Mouse (Mus musculus): ENCODE measurements around the gene Mark4. TPM values are rescaled to one million over a fixed set of nuclear protein-coding genes. Genes with fewer than 3 reads are reported as not detected.
A peak's percentile ranks its signal among the peaks of the same experiment; 100 is the strongest.

Mark4 gene
- polyA plus RNA-seq, 1 experiment from 2014 or later = 16.3 TPM

DNA sequence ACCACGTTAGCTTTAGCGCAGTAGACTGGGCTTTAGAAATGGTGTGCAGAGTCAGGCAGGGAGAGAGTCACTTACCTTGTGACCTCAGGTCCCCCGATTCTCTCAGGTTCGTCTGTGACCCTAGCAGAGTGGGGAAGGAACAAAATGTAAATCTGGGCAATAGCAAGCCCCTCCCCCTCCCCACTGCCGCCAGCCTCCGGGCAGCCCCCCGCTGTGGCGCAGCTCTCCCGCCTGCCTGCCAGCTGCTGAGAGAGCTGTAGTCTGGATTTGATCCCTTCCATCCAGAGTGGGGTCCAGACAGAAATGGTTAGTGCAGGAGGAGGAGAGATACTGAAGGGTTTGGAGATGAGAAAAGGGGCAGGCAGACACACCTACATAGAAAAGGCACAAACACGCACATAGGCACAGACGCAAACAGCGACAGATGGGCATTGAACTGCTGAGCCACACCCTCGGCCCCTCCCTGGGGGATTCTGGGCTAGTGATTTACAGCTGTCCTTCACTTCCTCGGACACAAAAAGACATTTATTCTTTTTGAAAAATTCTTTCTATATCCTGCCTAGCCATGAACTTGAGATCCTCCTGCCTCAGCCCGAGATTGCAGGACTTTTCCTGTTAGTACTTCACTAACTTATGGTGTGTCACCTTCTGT lies 30.5 kb downstream of the Mark4 start:
- Histone ChIP-seq H3K27me3 (no peaks in the 10 kb centered on the region), H3K9ac (replicated peaks) (no peak overlapping the region), H3K4me1 (replicated peaks) (no peaks in the 10 kb centered on the region), H3K9me3 (no peaks in the 10 kb centered on the region), H3K27ac (no peak overlapping the region), H3K4me2 (replicated peaks) (no peak overlapping the region), H3K4me3 (replicated peaks) (no peak overlapping the region), H3K36me3 (peaks cover 86% of the 10 kb centered on the region)
- ATAC-seq = no peak
- 65% methylated on average over 15 of the region's 15 CpGs for WGBS

DNA sequence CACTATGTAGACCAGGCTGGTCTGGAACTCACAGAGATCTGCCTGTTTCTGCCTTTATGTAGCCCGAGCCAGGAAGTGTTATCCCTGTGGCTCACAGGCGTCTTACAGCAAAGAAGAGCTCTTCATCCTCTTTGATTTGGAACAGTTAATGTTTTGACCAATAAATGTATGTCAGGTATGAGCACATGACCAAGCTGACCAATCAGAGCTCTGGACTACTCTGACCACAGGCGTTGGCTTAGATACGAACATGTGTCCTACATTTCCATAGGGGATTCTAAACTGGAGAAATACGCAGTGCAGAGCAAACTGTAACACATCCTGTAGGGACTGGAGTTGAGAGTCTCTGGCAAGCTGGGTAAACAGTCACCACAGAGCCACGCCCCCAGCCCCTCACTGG lies 31.7 kb downstream of the Mark4 start:
- no peaks in the 10 kb centered on the region for H3K4me1 ChIP-seq (replicated peaks)
- peaks cover 6% of the 10 kb centered on the region for H3K27me3 ChIP-seq
- no peak overlapping the region for H3K4me3 ChIP-seq (replicated peaks)
- ATAC-seq = no peak
- no peak overlapping the region for H3K9ac ChIP-seq (replicated peaks)
- H3K4me2 ChIP-seq (replicated peaks) = no peak overlapping the region
- peaks cover 73% of the 10 kb centered on the region for H3K36me3 ChIP-seq
- no peak overlapping the region for H3K27ac ChIP-seq
- 90% methylated on average over 6 of the region's 6 CpGs for WGBS
- H3K9me3 ChIP-seq = no peaks in the 10 kb centered on the region

GRCm38 (mm10) chr7:19426349-19426748 lies 32.3 kb downstream of the Mark4 start:
- H3K36me3 ChIP-seq = peaks cover 68% of the 10 kb centered on the region
- no peak overlapping the region for H3K9ac ChIP-seq (replicated peaks)
- H3K27me3 ChIP-seq = peaks cover 10% of the 10 kb centered on the region
- H3K9me3 ChIP-seq = no peaks in the 10 kb centered on the region
- H3K4me1 ChIP-seq (replicated peaks) = no peaks in the 10 kb centered on the region
- 76% methylated on average over 6 of the region's 6 CpGs for WGBS
- ATAC-seq = no peak
- no peak overlapping the region for H3K27ac ChIP-seq
- H3K4me2 ChIP-seq (replicated peaks) = no peak overlapping the region
- no peak overlapping the region for H3K4me3 ChIP-seq (replicated peaks)

DNA sequence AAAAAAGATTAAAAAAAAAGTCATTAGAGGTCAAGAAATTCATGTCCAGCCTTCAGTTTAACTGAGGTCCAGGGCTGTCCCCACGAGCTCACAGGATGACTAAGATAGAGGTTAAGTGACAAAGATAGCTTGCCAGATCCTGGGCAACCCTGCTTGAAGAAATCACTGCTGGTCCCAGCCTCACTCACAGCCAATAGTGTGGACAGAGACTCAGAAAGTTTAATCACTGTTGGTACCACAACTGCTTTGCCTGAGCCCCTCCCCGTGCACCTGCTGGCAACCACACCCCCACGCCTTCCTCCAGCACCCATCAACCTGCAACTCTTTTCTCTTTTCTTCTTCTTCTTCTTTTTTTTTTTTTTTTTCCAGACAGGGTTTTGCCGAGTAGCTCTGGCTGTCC lies 34.6 kb downstream of the Mark4 start:
- ATAC-seq = no peak
- Histone ChIP-seq H3K4me2 (replicated peaks) (no peak overlapping the region), H3K4me3 (replicated peaks) (no peak overlapping the region), H3K27me3 (peaks cover 33% of the 10 kb centered on the region), H3K9ac (replicated peaks) (no peak overlapping the region), H3K27ac (no peak overlapping the region), H3K36me3 (peaks cover 45% of the 10 kb centered on the region), H3K9me3 (no peaks in the 10 kb centered on the region), H3K4me1 (replicated peaks) (0 out of 2 replicates have a peak, but pooled peaks cover 5% of the 10 kb centered on the region)
- 81% methylated on average over 4 of the region's 4 CpGs for WGBS

DNA sequence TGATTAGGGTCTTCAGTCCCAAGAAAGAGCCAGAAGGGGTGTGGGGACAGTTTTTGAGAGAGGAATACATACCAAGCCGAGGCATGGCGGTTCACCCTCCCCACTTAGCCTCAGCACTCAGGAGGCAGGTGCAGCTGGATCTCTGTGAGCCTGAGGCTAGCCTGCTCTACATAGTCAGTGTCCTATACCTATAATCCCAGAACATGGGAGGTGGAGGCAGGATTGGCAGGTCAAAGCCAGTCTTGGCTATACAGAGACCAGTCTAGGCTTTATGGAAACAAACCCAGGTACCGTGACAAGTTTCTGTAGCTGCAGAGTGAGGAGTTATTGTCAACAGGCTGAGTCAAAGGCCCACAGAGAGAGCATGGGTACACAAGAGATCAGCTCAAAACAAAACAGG lies 35.5 kb downstream of the Mark4 start:
- H3K4me2 ChIP-seq (replicated peaks) = no peak overlapping the region
- H3K4me1 ChIP-seq (replicated peaks) = 0 out of 2 replicates have a peak, but pooled peaks cover 5% of the 10 kb centered on the region
- no peak overlapping the region for H3K9ac ChIP-seq (replicated peaks)
- ATAC-seq = no peak
- H3K27ac ChIP-seq = no peak overlapping the region
- 84% methylated on average over 3 of the region's 3 CpGs for WGBS
- no peaks in the 10 kb centered on the region for H3K9me3 ChIP-seq
- H3K36me3 ChIP-seq = peaks cover 35% of the 10 kb centered on the region
- no peak overlapping the region for H3K4me3 ChIP-seq (replicated peaks)
- peaks cover 42% of the 10 kb centered on the region for H3K27me3 ChIP-seq

DNA sequence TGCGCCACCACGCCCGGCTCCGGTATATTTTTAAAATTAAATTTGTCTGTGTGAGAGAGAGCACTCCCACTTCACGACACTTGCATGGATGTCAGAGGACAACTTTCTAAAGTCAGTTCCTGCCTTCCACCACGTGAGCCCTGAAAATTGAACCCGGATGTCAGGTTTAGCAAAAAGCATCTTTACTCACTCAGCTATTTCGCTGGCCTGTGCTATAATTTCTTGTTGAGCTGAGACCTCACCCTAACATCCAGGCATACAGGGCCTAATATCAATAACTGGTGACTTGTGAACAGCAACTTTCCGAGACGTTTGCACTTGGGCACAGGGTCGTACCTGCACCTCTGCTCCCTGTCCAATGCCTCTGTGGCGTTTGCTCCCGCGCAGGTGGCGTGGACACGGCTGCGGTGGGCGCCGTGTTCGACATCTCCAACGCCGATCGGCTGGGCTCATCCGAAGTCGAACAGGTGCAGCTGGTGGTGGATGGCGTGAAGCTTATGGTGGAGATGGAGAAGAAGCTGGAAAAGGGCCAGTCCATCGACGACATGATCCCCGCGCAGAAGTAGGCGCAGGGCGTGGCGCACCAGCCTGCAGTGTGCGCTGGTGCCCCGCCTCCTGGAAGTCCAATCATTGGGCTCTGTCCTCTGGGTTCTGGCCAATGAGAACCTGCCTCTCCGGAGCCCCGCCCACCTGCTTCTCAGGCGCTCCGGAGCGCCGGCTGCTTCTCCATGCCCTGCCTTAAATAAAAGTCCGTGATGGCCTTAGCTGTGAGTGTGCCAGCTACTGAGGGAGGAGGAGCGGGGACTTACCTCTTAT lies 37.6 kb downstream of the Mark4 start:
- peak overlapping the region; percentile 46 for H3K4me3 ChIP-seq (replicated peaks)
- H3K9me3 ChIP-seq = no peaks in the 10 kb centered on the region
- peak; percentile 97 for ATAC-seq
- peak overlapping the region; percentile 69 for H3K4me2 ChIP-seq (replicated peaks)
- H3K9ac ChIP-seq (replicated peaks) = peak overlapping the region; percentile 46; the same call in 1 of the 2 replicates
- 0 out of 2 replicates have a peak, but pooled peaks cover 5% of the 10 kb centered on the region for H3K4me1 ChIP-seq (replicated peaks)
- 12% methylated on average over 43 of the region's 43 CpGs for WGBS
- peaks cover 15% of the 10 kb centered on the region for H3K36me3 ChIP-seq
- no peak overlapping the region for H3K27ac ChIP-seq
- H3K27me3 ChIP-seq = peaks cover 59% of the 10 kb centered on the region

- 0 out of 2 replicates have a peak, but pooled peaks cover 5% of the 10 kb centered on the region for H3K4me1 ChIP-seq (replicated peaks)
- no peak overlapping the region for H3K4me2 ChIP-seq (replicated peaks)
- peaks cover 61% of the 10 kb centered on the region for H3K27me3 ChIP-seq
- no peak overlapping the region for H3K27ac ChIP-seq
- no peak overlapping the region for H3K9ac ChIP-seq (replicated peaks)
- H3K36me3 ChIP-seq = peaks cover 6% of the 10 kb centered on the region
- WGBS = 10% methylated on average over 28 of the region's 28 CpGs
- no peaks in the 10 kb centered on the region for H3K9me3 ChIP-seq
- no peak overlapping the region for H3K4me3 ChIP-seq (replicated peaks)
- no peak for ATAC-seq
Measured at GRCm38 (mm10) chr7:19420121-19420520, 38.5 kb downstream of the Mark4 start.

DNA sequence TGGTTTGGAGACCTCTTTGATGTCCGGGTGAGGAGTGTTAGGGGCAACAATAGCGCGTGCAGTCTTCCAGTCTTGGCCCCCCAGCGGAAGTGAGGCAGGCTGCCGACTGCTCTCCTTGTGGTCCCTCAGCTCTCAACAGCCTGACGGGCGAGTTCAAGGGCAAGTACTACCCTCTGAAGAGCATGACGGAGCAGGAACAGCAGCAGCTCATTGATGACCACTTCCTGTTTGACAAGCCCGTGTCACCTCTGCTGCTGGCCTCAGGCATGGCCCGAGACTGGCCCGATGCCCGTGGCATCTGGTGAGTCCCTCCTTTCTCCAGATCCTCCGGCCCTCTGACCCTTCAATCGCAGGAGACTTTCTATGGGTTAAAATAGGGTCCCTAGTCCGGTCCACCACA lies 42.0 kb downstream of the Mark4 start:
- Histone ChIP-seq H3K27me3 (peaks cover 54% of the 10 kb centered on the region), H3K36me3 (no peaks in the 10 kb centered on the region), H3K27ac (no peak overlapping the region), H3K9me3 (no peaks in the 10 kb centered on the region), H3K4me2 (replicated peaks) (no peak overlapping the region), H3K4me3 (replicated peaks) (no peak overlapping the region), H3K4me1 (replicated peaks) (0 out of 2 replicates have a peak, but pooled peaks cover 5% of the 10 kb centered on the region), H3K9ac (replicated peaks) (no peak overlapping the region)
- ATAC-seq = no peak
- WGBS = 84% methylated on average over 15 of the region's 15 CpGs

DNA sequence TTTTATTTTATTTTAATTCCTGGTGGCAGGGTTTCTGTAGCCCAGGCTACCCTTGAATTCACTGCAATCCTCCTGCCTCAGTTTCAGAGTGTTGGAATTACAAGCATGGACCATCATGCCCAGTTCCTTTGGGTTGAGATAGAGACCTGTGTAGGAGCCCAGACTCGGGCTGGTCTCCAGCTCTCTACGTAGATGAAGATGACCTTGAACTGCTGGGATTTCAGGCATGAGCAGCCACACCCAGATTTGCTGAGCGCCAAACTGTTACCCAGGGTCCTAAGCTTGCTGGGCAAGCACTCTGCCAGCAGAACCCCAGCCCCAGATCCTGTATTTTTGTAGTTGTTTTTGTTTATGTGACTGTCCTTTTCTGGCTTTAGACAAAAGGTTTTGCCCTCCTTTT lies 45.1 kb downstream of the Mark4 start:
- Histone ChIP-seq H3K4me3 (replicated peaks) (no peak overlapping the region), H3K4me2 (replicated peaks) (no peak overlapping the region), H3K9ac (replicated peaks) (no peak overlapping the region), H3K27me3 (peaks cover 29% of the 10 kb centered on the region), H3K36me3 (no peaks in the 10 kb centered on the region), H3K9me3 (no peaks in the 10 kb centered on the region), H3K27ac (no peak overlapping the region), H3K4me1 (replicated peaks) (no peaks in the 10 kb centered on the region)
- WGBS = 88% methylated on average over 3 of the region's 3 CpGs
- ATAC-seq = no peak

- H3K27ac ChIP-seq = no peak overlapping the region
- peaks cover 16% of the 10 kb centered on the region for H3K27me3 ChIP-seq
- ATAC-seq = no peak
- 83% methylated on average over 5 of the region's 5 CpGs for WGBS
- no peaks in the 10 kb centered on the region for H3K4me1 ChIP-seq (replicated peaks)
- no peaks in the 10 kb centered on the region for H3K9me3 ChIP-seq
- H3K4me3 ChIP-seq (replicated peaks) = no peak overlapping the region
- no peak overlapping the region for H3K4me2 ChIP-seq (replicated peaks)
- H3K36me3 ChIP-seq = no peaks in the 10 kb centered on the region
- no peak overlapping the region for H3K9ac ChIP-seq (replicated peaks)
Measured at GRCm38 (mm10) chr7:19411783-19412182, 46.8 kb downstream of the Mark4 start.

DNA sequence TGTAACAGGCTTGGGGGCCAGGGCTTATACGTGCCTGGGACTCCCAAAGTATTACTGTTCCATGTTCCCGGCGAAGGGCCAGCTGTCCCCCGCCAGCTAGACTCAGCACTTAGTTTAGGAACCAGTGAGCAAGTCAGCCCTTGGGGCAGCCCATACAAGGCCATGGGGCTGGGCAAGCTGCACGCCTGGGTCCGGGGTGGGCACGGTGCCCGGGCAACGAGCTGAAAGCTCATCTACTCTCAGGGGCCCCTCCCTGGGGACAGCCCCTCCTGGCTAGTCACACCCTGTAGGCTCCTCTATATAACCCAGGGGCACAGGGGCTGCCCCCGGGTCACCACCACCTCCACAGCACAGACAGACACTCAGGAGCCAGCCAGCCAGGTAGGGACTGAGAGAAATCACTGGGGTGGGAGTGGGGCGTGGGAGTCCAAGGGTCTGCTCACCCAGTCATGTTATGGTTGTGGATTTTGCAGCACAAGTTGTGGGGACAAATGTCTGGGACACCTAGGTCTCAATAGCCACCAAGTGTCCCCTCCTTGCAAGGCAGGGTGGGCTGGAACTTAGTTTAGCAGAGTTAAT lies 47.8 kb downstream of the Mark4 start:
- Histone ChIP-seq H3K4me2 (replicated peaks) (no peak overlapping the region), H3K36me3 (no peaks in the 10 kb centered on the region), H3K27ac (no peak overlapping the region), H3K9ac (replicated peaks) (no peak overlapping the region), H3K9me3 (no peaks in the 10 kb centered on the region), H3K4me3 (replicated peaks) (no peak overlapping the region), H3K27me3 (peaks cover 20% of the 10 kb centered on the region), H3K4me1 (replicated peaks) (no peaks in the 10 kb centered on the region)
- no peak for ATAC-seq
- WGBS = 80% methylated on average over 11 of the region's 11 CpGs

DNA sequence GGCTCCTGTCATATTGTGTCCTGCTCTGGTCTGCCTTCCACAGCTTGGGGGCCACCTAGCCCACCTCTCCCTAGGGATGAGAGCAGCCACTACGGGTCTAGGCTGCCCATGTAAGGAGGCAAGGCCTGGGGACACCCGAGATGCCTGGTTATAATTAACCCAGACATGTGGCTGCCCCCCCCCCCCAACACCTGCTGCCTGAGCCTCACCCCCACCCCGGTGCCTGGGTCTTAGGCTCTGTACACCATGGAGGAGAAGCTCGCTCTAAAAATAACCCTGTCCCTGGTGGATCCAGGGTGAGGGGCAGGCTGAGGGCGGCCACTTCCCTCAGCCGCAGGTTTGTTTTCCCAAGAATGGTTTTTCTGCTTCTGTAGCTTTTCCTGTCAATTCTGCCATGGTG lies 48.9 kb downstream of the Mark4 start:
- no peaks in the 10 kb centered on the region for H3K9me3 ChIP-seq
- no peak overlapping the region for H3K4me2 ChIP-seq (replicated peaks)
- H3K27ac ChIP-seq = no peak overlapping the region
- H3K9ac ChIP-seq (replicated peaks) = 0 out of 2 replicates have a peak overlapping the region, but pooled peaks have one; percentile 1
- peaks cover 25% of the 10 kb centered on the region for H3K27me3 ChIP-seq
- no peak for ATAC-seq
- 68% methylated on average over 6 of the region's 6 CpGs for WGBS
- H3K4me1 ChIP-seq (replicated peaks) = no peaks in the 10 kb centered on the region
- no peak overlapping the region for H3K4me3 ChIP-seq (replicated peaks)
- H3K36me3 ChIP-seq = no peaks in the 10 kb centered on the region

Data from midbrain, embryonic 13.5 days (tissue).